Mouse (Mus musculus) heart, adult 8-10 months (tissue): ENCODE data around the gene Pdcl3. TPM values are rescaled to one million over a fixed set of nuclear protein-coding genes. Genes with fewer than 3 reads are reported as not detected.
"Not testable (repeated sequence)": the region's sequence is repeated elsewhere in the genome, so short reads cannot be mapped to it uniquely, and the experiment has no call there.

Experiments
- DNase-seq: peaks from one replicate; pipeline ENCODE4 v3.0.0; 2022; ENCODE audit warnings: low spot score
- total RNA-seq, 4 experiments: library from RNA; stranded (reverse); gene quantifications; 2 replicates each; pipeline ENCODE4 v1.2.4; 2022

Gene Pdcl3
- total RNA-seq, 4 experiments from 2014 or later, result 68.3 to 84.4 (median 74.0) TPM

DNA sequence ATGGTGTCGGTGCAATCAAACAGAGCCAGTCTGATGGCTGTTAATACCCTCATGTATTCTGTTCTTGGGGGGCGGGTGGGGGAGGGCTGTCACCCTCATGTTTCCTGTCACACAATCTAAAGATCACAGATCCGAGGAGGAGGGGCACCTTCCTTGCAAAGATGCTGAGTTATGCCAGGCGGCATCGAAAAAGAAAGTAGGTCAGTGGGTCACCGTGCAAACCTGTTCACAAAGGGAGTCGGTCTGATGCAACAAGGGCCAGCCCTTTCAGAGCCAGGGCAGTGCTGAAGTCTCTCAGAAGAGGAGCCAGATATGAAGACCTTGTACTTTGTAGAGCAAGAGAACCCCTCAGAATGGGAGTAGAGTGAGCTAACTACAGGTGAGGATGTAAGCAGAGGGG lies 39.7 kb downstream of the Pdcl3 start:
- DNase-seq, result no peak

DNA sequence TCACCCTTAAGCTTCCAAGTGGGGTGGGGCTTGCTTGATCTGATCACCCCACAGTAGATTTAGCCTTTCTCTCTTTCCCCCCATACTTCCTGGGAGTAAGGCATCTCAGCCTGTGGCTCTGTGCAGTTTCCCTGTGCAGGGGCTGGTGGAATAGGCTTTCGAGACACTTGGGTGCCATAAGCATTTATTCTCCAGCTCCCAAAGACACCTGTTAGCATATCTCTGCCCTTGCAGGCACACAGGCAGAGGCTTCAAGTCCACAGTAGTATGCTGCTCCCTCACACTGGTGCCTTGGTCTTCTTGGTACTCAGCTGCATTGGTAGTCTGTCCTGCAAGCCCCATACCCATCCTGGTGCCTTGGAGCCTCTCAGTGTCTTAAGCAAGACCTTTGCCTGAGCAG lies 40.4 kb downstream of the Pdcl3 start:
- DNase-seq, result no peak

DNA sequence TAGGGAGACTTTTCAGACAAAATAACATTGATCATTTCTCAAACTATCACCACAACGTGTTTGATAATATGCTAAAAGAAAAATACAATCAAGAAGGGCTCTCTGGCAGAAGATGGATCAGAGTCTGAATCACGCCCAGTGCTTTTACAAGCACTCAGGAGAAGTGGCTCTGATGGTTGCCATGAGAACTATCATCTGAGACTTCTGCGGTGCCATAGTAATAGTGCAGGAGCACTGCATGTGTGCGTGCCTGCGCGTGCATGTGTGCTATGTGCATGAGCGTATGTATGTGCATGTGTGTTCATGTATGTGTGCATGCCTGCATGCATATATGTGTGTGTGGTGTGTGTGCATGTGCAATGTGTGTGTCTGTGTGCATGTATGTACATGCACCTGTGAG lies 43.8 kb downstream of the Pdcl3 start:
- no peak for DNase-seq

GRCm38 (mm10) chr1:39030108-39030507 lies 44.7 kb downstream of the Pdcl3 start:
- no peak for DNase-seq

DNA sequence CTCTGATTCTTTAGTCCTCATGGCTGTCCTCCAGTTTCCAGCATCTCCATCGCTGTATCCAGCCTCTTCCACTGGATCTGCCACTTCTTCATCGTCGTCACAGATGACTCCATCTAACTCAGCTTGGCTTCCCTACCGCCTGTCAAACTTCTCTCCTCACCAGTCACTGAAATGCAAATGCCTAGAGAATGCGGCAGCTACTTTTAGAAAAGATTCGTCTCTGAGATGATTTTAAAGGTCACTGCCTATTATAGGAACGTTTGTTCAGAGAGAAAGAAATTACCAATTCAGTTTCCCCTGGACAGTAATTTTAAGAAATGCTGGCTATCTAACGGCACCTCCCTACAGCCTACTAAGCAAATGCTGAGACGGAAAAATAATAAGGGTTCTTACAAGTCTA lies 50.4 kb downstream of the Pdcl3 start:
- DNase-seq, result no peak

GRCm38 (mm10) chr1:39042188-39042587 lies 56.8 kb downstream of the Pdcl3 start:
- DNase-seq, result no peak

GRCm38 (mm10) chr1:39044442-39044841 lies 59.0 kb downstream of the Pdcl3 start:
- not testable (repeated sequence) for DNase-seq

DNA sequence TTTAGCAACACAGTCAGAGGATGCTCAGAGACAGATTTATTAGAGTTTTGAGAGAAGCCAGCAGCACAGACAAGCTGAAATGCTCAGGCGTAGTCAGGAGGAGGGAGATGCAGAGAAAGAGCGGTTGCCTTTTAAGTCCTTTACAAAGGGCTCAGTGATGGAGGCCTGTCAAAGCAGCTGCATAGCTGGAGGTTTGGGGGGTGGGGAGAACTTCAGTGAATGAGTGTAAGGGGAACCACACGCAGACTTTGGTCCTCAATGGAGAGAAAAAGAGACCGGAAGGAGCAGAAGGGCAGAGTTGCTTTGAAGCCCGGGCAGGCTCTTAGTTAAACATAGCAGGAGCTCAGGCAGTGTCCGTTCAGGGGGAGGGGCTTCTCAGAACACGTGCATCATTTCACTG lies 61.3 kb downstream of the Pdcl3 start:
- DNase-seq, result no peak

Other genes with a start within 250 kb of the Pdcl3 start
- 1 to 10 TPM; 4.2 to 5.1 (median 4.7) TPM for gene Lonrf2, start 148.9 kb upstream of the Pdcl3 start, total RNA-seq
- gene Chst10, start 87.4 kb upstream of the Pdcl3 start, total RNA-seq, result under 1 TPM; 0.16 to 0.72 (median 0.33) TPM
- not detected for gene Nms, start 46.5 kb upstream of the Pdcl3 start, total RNA-seq
- gene Npas2, start 208.1 kb downstream of the Pdcl3 start, total RNA-seq, result 1 to 10 TPM in 3 of 4 experiments, under 1 TPM in 1; 0.92 to 1.9 (median 1.6) TPM